Mouse (Mus musculus): Measurements from ENCODE around the gene Cacna1i. TPM values are rescaled to one million over a fixed set of nuclear protein-coding genes. Genes with fewer than 3 reads are reported as not detected.

The Cacna1i gene
- polyA plus RNA-seq, 1 experiment from 2014 or later = 0.14 TPM

DNA sequence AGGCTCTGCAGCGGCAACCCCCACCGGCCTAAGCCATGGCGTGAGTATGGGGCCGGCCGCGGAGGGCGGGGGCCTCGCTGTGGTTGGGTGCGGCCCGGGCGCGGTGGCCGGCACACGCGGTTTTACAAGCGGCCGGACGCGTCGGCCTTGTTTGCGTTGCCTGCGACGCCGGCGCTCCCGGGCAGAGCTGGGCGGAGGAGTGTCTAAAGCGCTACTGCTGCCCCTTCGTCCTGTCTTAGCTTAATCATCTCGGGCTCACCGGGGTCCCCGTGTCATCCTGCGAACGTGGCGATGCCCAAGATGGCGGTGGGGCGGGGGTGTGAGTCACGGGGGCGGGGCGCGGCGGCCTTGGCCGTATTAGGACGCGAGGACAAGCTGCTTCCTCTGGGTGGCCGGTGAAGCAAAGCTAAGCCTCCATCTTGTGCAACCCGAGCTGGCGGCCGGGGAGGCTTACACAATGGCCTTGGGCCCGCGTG is 31.4 kb upstream of the Cacna1i start:
- DNase-seq (ENCODE audit: low spot score) (peak; percentile 86), ATAC-seq (replicated peaks; ENCODE audit: low FRiP score) (peak; percentile 30)
- H3K36me3 ChIP-seq (ENCODE audit: control insufficient read depth, insufficient read depth, low read length) = peaks cover 32% of the 10 kb centered on the region
- peak overlapping the region; percentile 99 for H3K27ac ChIP-seq (ENCODE audit: low read depth, low read length)
- peak overlapping the region; percentile 99 for H3K4me2 ChIP-seq
- H3K9ac ChIP-seq (ENCODE audit: low read depth, low read length) = peak overlapping the region; percentile 100
- 1% methylated on average over 51 of the region's 51 CpGs for WGBS
- peaks cover 52% of the 10 kb centered on the region for H3K4me1 ChIP-seq (replicated peaks; ENCODE audit: control insufficient read depth, insufficient read depth, low read length)
- peak overlapping the region; percentile 99 for H3K4me3 ChIP-seq (ENCODE audit: low read depth, low read length)
- H3K27me3 ChIP-seq (replicated peaks; ENCODE audit: control insufficient read depth, insufficient read depth, low read length) = no peaks in the 10 kb centered on the region
- no peaks in the 10 kb centered on the region for H3K9me3 ChIP-seq (ENCODE audit: control insufficient read depth, low read length)

- H3K9me3 ChIP-seq (ENCODE audit: control insufficient read depth, low read length) = no peaks in the 10 kb centered on the region
- peak overlapping the region; percentile 99 for H3K4me3 ChIP-seq (ENCODE audit: low read depth, low read length)
- H3K36me3 ChIP-seq (ENCODE audit: control insufficient read depth, insufficient read depth, low read length) = peaks cover 28% of the 10 kb centered on the region
- H3K27ac ChIP-seq (ENCODE audit: low read depth, low read length) = peak overlapping the region; percentile 99
- H3K4me2 ChIP-seq = peak overlapping the region; percentile 99
- DNase-seq (ENCODE audit: low spot score) (peak; percentile 35), ATAC-seq (replicated peaks; ENCODE audit: low FRiP score) (no peak)
- H3K4me1 ChIP-seq (replicated peaks; ENCODE audit: control insufficient read depth, insufficient read depth, low read length) = peaks cover 47% of the 10 kb centered on the region
- no peaks in the 10 kb centered on the region for H3K27me3 ChIP-seq (replicated peaks; ENCODE audit: control insufficient read depth, insufficient read depth, low read length)
- 8% methylated on average over 16 of the region's 16 CpGs for WGBS
- peak overlapping the region; percentile 100 for H3K9ac ChIP-seq (ENCODE audit: low read depth, low read length)
Measured at GRCm38 (mm10) chr15:80256242-80256641, 30.8 kb upstream of the Cacna1i start.

- H3K9ac ChIP-seq (ENCODE audit: low read depth, low read length) = peak overlapping the region; percentile 100
- peak overlapping the region; percentile 99 for H3K4me3 ChIP-seq (ENCODE audit: low read depth, low read length)
- no peaks in the 10 kb centered on the region for H3K9me3 ChIP-seq (ENCODE audit: control insufficient read depth, low read length)
- ATAC-seq (replicated peaks; ENCODE audit: low FRiP score) (no peak), DNase-seq (ENCODE audit: low spot score) (no peak)
- H3K27ac ChIP-seq (ENCODE audit: low read depth, low read length) = peak overlapping the region; percentile 99
- H3K4me2 ChIP-seq = peak overlapping the region; percentile 99
- peaks cover 41% of the 10 kb centered on the region for H3K4me1 ChIP-seq (replicated peaks; ENCODE audit: control insufficient read depth, insufficient read depth, low read length)
- no peaks in the 10 kb centered on the region for H3K27me3 ChIP-seq (replicated peaks; ENCODE audit: control insufficient read depth, insufficient read depth, low read length)
- WGBS = 55% methylated on average over 12 of the region's 12 CpGs
- peaks cover 28% of the 10 kb centered on the region for H3K36me3 ChIP-seq (ENCODE audit: control insufficient read depth, insufficient read depth, low read length)
Measured at GRCm38 (mm10) chr15:80256656-80257601, 30.1 kb upstream of the Cacna1i start.

DNA sequence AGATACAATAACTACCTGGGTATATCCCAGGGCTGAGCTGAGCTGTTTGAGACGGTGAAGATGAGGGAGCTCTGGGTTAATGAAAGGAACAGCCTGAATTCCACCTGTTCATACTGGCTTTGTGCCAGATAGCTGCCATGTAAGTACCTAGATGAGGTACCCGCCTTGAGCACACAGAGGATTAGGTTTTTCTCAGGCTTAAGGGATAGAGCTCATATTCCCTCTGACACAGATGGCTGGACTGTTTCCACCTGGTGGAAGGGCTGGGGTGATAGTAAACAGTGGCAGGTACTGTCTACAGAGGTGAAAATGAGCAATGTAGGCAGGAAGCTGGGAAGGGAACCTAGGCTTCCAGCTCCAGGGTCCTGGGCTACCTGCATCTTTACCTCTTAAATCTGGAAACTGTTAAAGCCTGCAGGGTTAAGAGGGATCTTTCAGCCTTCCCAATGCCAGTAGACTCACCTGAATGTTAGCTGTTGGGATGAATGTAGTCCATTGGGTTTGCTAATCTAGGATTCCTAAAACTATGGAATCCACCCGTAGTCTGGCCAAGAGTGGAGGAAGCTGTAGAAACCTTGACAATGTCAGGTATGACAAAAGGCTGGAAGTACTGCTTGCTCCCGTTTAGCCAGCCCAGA is 29.3 kb upstream of the Cacna1i start:
- H3K27me3 ChIP-seq (replicated peaks; ENCODE audit: control insufficient read depth, insufficient read depth, low read length) = no peaks in the 10 kb centered on the region
- H3K9me3 ChIP-seq (ENCODE audit: control insufficient read depth, low read length) = no peaks in the 10 kb centered on the region
- ATAC-seq (replicated peaks; ENCODE audit: low FRiP score) (no peak), DNase-seq (ENCODE audit: low spot score) (peak; percentile 33)
- H3K9ac ChIP-seq (ENCODE audit: low read depth, low read length) = peak overlapping the region; percentile 100
- H3K27ac ChIP-seq (ENCODE audit: low read depth, low read length) = peak overlapping the region; percentile 99
- WGBS = 36% methylated on average over 4 of the region's 4 CpGs
- peak overlapping the region; percentile 99 for H3K4me2 ChIP-seq
- peaks cover 44% of the 10 kb centered on the region for H3K4me1 ChIP-seq (replicated peaks; ENCODE audit: control insufficient read depth, insufficient read depth, low read length)
- H3K36me3 ChIP-seq (ENCODE audit: control insufficient read depth, insufficient read depth, low read length) = peaks cover 28% of the 10 kb centered on the region
- peak overlapping the region; percentile 99 for H3K4me3 ChIP-seq (ENCODE audit: low read depth, low read length)

- Histone ChIP-seq H3K4me3 (ENCODE audit: low read depth, low read length) (peak overlapping the region; percentile 99; the same call in 1 of the 2 replicates), H3K9ac (ENCODE audit: low read depth, low read length) (peak overlapping the region; percentile 100), H3K4me1 (replicated peaks; ENCODE audit: control insufficient read depth, insufficient read depth, low read length) (peaks cover 46% of the 10 kb centered on the region), H3K27me3 (replicated peaks; ENCODE audit: control insufficient read depth, insufficient read depth, low read length) (no peaks in the 10 kb centered on the region), H3K27ac (ENCODE audit: low read depth, low read length) (peak overlapping the region; percentile 99), H3K4me2 (peak overlapping the region; percentile 99), H3K9me3 (ENCODE audit: control insufficient read depth, low read length) (no peaks in the 10 kb centered on the region), H3K36me3 (ENCODE audit: control insufficient read depth, insufficient read depth, low read length) (peaks cover 28% of the 10 kb centered on the region)
- WGBS = 47% methylated on average over 11 of the region's 11 CpGs
- ATAC-seq (replicated peaks; ENCODE audit: low FRiP score) (peak; percentile 73), DNase-seq (ENCODE audit: low spot score) (peak; percentile 71)
Measured at GRCm38 (mm10) chr15:80258240-80259170, 28.5 kb upstream of the Cacna1i start.

DNA sequence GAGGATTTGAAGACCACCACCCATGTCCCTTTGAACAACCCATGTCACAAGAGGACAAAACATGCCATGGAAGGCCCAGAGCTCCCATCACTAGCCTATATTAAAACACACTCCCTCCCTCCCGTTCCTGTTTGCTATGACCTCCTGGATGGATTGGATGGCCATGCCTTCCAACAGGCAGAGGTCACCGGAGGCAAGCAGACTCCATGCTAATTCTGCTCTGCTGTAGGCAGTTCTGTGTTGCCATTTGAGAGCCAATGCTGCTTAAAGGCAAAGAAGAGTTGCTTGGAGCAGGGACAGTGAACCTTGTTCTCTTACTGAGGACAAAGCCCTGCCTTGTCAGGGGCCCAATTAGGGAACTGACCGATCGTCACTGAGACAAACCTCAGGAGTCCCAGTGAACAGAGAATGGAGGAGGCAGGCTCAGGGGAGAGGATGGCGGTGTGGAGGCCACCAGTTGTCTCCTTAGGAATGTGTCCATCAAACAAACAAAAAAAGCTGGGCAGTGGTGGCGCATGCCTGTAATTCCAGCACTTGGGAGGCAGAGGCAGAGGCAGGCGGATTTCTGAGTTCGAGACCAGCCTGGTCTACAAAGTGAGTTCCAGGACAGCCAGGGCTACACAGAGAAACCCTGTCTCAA is 27.5 kb upstream of the Cacna1i start:
- Histone ChIP-seq H3K4me2 (no peak overlapping the region), H3K27me3 (replicated peaks; ENCODE audit: control insufficient read depth, insufficient read depth, low read length) (no peaks in the 10 kb centered on the region), H3K4me3 (ENCODE audit: low read depth, low read length) (no peak overlapping the region), H3K9ac (ENCODE audit: low read depth, low read length) (0 out of 2 replicates have a peak overlapping the region, but pooled peaks have one; percentile 46), H3K9me3 (ENCODE audit: control insufficient read depth, low read length) (no peaks in the 10 kb centered on the region), H3K36me3 (ENCODE audit: control insufficient read depth, insufficient read depth, low read length) (peaks cover 28% of the 10 kb centered on the region), H3K4me1 (replicated peaks; ENCODE audit: control insufficient read depth, insufficient read depth, low read length) (peaks cover 41% of the 10 kb centered on the region), H3K27ac (ENCODE audit: low read depth, low read length) (peak overlapping the region; percentile 99)
- DNase-seq (ENCODE audit: low spot score) = no peak
- 80% methylated on average over 8 of the region's 8 CpGs for WGBS
- no peak for ATAC-seq (replicated peaks; ENCODE audit: low FRiP score)

GRCm38 (mm10) chr15:80260677-80261076 is 26.4 kb upstream of the Cacna1i start:
- no peak overlapping the region for H3K4me3 ChIP-seq (ENCODE audit: low read depth, low read length)
- WGBS = 18% methylated on average over 3 of the region's 3 CpGs

More at GRCm38 (mm10) chr15:80260677-80261076, 26.4 kb upstream of the Cacna1i start:
- H3K4me2 ChIP-seq = no peak overlapping the region
- H3K36me3 ChIP-seq (ENCODE audit: control insufficient read depth, insufficient read depth, low read length) = peaks cover 28% of the 10 kb centered on the region
- peaks cover 41% of the 10 kb centered on the region for H3K4me1 ChIP-seq (replicated peaks; ENCODE audit: control insufficient read depth, insufficient read depth, low read length)
- no peak overlapping the region for H3K27ac ChIP-seq (ENCODE audit: low read depth, low read length)
- no peaks in the 10 kb centered on the region for H3K9me3 ChIP-seq (ENCODE audit: control insufficient read depth, low read length)
- DNase-seq (ENCODE audit: low spot score) (peak; percentile 77), ATAC-seq (replicated peaks; ENCODE audit: low FRiP score) (no peak)
- H3K9ac ChIP-seq (ENCODE audit: low read depth, low read length) = no peak overlapping the region
- H3K27me3 ChIP-seq (replicated peaks; ENCODE audit: control insufficient read depth, insufficient read depth, low read length) = no peaks in the 10 kb centered on the region
